Mouse (Mus musculus) embryo, embryonic 10 days (tissue): ENCODE measurements around the gene Rassf1.

Experiments used
- DNase-seq: peaks from one replicate; pipeline ENCODE4 v3.0.0-alpha.2; 2015; ENCODE audit warnings: low spot score

Rassf1 gene

GRCm38 (mm10) chr9:107580501-107581317, 29.4 kb downstream of the Rassf1 start, which contains the start of gene Hyal3:
TSS of gene Hyal3 (plus strand) at chr9:107580818.
- peak; percentile 93 for DNase-seq

- DNase-seq = no peak
Observed at GRCm38 (mm10) chr9:107581584-107581983, 30.2 kb downstream of the Rassf1 start.

GRCm38 (mm10) chr9:107582509-107583062, 31.2 kb downstream of the Rassf1 start:
- no peak for DNase-seq

- DNase-seq = no peak
Observed at GRCm38 (mm10) chr9:107583174-107583573, 31.8 kb downstream of the Rassf1 start.

- no peak for DNase-seq
Observed at GRCm38 (mm10) chr9:107586504-107586903, 35.1 kb downstream of the Rassf1 start.

GRCm38 (mm10) chr9:107586974-107587832, 35.8 kb downstream of the Rassf1 start, which contains the start of gene Ifrd2:
TSS of gene Ifrd2 (plus strand) at chr9:107587642.
- peak; percentile 100 for DNase-seq

- DNase-seq = peak; percentile 80
Observed at GRCm38 (mm10) chr9:107587833-107588639, 36.7 kb downstream of the Rassf1 start.

GRCm38 (mm10) chr9:107590058-107590772, 38.9 kb downstream of the Rassf1 start:
- DNase-seq = no peak

GRCm38 (mm10) chr9:107590773-107591060, 39.4 kb downstream of the Rassf1 start:
- DNase-seq = no peak

GRCm38 (mm10) chr9:107593101-107593976, 42.0 kb downstream of the Rassf1 start:
- no peak for DNase-seq

- no peak for DNase-seq
Observed at GRCm38 (mm10) chr9:107594281-107595062, 43.1 kb downstream of the Rassf1 start.

- no peak for DNase-seq
Observed at GRCm38 (mm10) chr9:107596619-107597569, 45.5 kb downstream of the Rassf1 start.

- DNase-seq = no peak
Observed at GRCm38 (mm10) chr9:107598385-107598784, 47.0 kb downstream of the Rassf1 start.

GRCm38 (mm10) chr9:107599433-107599832, 48.1 kb downstream of the Rassf1 start:
- no peak for DNase-seq

- peak; percentile 50 for DNase-seq
Observed at GRCm38 (mm10) chr9:107599842-107600241, 48.5 kb downstream of the Rassf1 start.

- DNase-seq = no peak
Observed at GRCm38 (mm10) chr9:107600745-107601144, 49.4 kb downstream of the Rassf1 start.

- DNase-seq = no peak
Observed at GRCm38 (mm10) chr9:107601275-107601674, 49.9 kb downstream of the Rassf1 start.

GRCm38 (mm10) chr9:107602068-107602648, 50.8 kb downstream of the Rassf1 start:
- peak; percentile 93 for DNase-seq
